Mouse (Mus musculus) lung, embryonic 15.5 days (tissue): ENCODE results near the gene Car12. TPM values are rescaled to one million over a fixed set of nuclear protein-coding genes. Genes with fewer than 3 reads are reported as not detected.

ENCODE experiments used
- ATAC-seq: fragments of 200-750 bp; cut with Nextera tagmentation; 2 replicates; pipeline ENCODE4 v1.8.0; 2017; ENCODE audit warnings: moderate number of reproducible peaks, borderline replicate concordance; ENCODE audit not compliant: low FRiP score, low TSS enrichment; ENCODE audit errors: extremely low read depth
- H3K27ac ChIP-seq: fragments of 300-500 bp; sonication (generic); 2 replicates; pipeline ENCODE4 v1.5.1; 2015; ENCODE audit warnings: moderate library complexity, mild to moderate bottlenecking, inconsistent platforms
- H3K27me3 ChIP-seq: fragments of 300-500 bp; sonication (generic); 2 replicates; pipeline ENCODE4 v1.6.1; 2015; ENCODE audit warnings: inconsistent platforms
- H3K36me3 ChIP-seq: fragments of 300-500 bp; sonication (generic); 2 replicates; pipeline ENCODE4 v1.6.1; 2015; ENCODE audit warnings: inconsistent platforms
- H3K4me1 ChIP-seq: fragments of 300-500 bp; sonication (generic); 2 replicates; pipeline ENCODE4 v1.6.1; 2015; ENCODE audit warnings: inconsistent platforms
- H3K4me2 ChIP-seq: fragments of 300-500 bp; sonication (generic); 2 replicates; pipeline ENCODE4 v1.6.1; 2015; ENCODE audit warnings: inconsistent platforms, mild to moderate bottlenecking, moderate library complexity
- H3K4me3 ChIP-seq: fragments of 300-500 bp; sonication (generic); 2 replicates; pipeline ENCODE4 v1.5.1; 2015; ENCODE audit warnings: mild to moderate bottlenecking, inconsistent platforms
- H3K9ac ChIP-seq: fragments of 300-500 bp; sonication (generic); 2 replicates; pipeline ENCODE4 v1.6.1; 2015; ENCODE audit warnings: inconsistent platforms
- H3K9me3 ChIP-seq: fragments of 300-500 bp; sonication (generic); 2 replicates; pipeline ENCODE4 v1.6.1; 2016; ENCODE audit warnings: inconsistent platforms
- WGBS: fragments of 180-500 bp; shearing (Covaris S2); methylation state at CpG from one replicate; pipeline ENCODE4 v1.1.7; 2015; 5-methylcytosine and 5-hydroxymethylcytosine counted together
- polyA plus RNA-seq: library from polyadenylated mRNA; unstranded; fragments of >200 nt; fragmentation: Nextera tagmentation; extraction: Ambion mirVana; gene quantifications from 2 replicates; pipeline ENCODE4 v1.2.1, GENCODE M21; 2015

The Car12 gene
- polyA plus RNA-seq, 1 experiment from 2014 or later = 2.7 TPM

- Histone ChIP-seq H3K4me2 (no peak overlapping the region), H3K36me3 (no peaks in the 10 kb centered on the region), H3K4me3 (no peak overlapping the region), H3K4me1 (no peaks in the 10 kb centered on the region), H3K9me3 (no peaks in the 10 kb centered on the region), H3K27me3 (no peaks in the 10 kb centered on the region), H3K9ac (no peak overlapping the region), H3K27ac (no peak overlapping the region)
- WGBS = 61% methylated on average over 2 of the region's 2 CpGs
- ATAC-seq = no peak
Observed at GRCm38 (mm10) chr9:66687713-66688112, 25.8 kb upstream of the Car12 start.

GRCm38 (mm10) chr9:66691683-66692305 lies 21.7 kb upstream of the Car12 start:
- Histone ChIP-seq H3K4me1 (no peaks in the 10 kb centered on the region), H3K27me3 (no peaks in the 10 kb centered on the region), H3K4me3 (no peak overlapping the region), H3K9me3 (no peaks in the 10 kb centered on the region), H3K9ac (no peak overlapping the region), H3K36me3 (no peaks in the 10 kb centered on the region), H3K4me2 (no peak overlapping the region), H3K27ac (no peak overlapping the region)
- 75% methylated on average over 4 of the region's 4 CpGs for WGBS
- ATAC-seq = peak; percentile 8; the same call in 1 of the 2 replicates

GRCm38 (mm10) chr9:66697355-66698140 lies 15.9 kb upstream of the Car12 start:
- no peaks in the 10 kb centered on the region for H3K9me3 ChIP-seq

GRCm38 (mm10) chr9:66699748-66700147 lies 13.7 kb upstream of the Car12 start:
- Histone ChIP-seq H3K4me2 (no peak overlapping the region), H3K36me3 (no peaks in the 10 kb centered on the region), H3K9me3 (no peaks in the 10 kb centered on the region), H3K4me3 (no peak overlapping the region), H3K27ac (no peak overlapping the region), H3K4me1 (no peaks in the 10 kb centered on the region), H3K27me3 (no peaks in the 10 kb centered on the region), H3K9ac (no peak overlapping the region)
- 84% methylated on average over 4 of the region's 4 CpGs for WGBS
- no peak for ATAC-seq

More at GRCm38 (mm10) chr9:66697355-66698140, 15.9 kb upstream of the Car12 start:
- no peaks in the 10 kb centered on the region for H3K27me3 ChIP-seq
- H3K36me3 ChIP-seq = no peaks in the 10 kb centered on the region
- no peak for ATAC-seq
- H3K4me2 ChIP-seq = no peak overlapping the region
- no peaks in the 10 kb centered on the region for H3K4me1 ChIP-seq
- no peak overlapping the region for H3K4me3 ChIP-seq
- H3K9ac ChIP-seq = no peak overlapping the region
- WGBS = 68% methylated on average over 7 of the region's 7 CpGs
- no peak overlapping the region for H3K27ac ChIP-seq

GRCm38 (mm10) chr9:66703002-66703401 lies 10.5 kb upstream of the Car12 start:
- H3K4me1 ChIP-seq = 0 out of 2 replicates have a peak, but pooled peaks cover 2% of the 10 kb centered on the region
- no peaks in the 10 kb centered on the region for H3K36me3 ChIP-seq
- no peak overlapping the region for H3K4me2 ChIP-seq
- no peaks in the 10 kb centered on the region for H3K9me3 ChIP-seq
- no peak overlapping the region for H3K9ac ChIP-seq
- H3K4me3 ChIP-seq = no peak overlapping the region
- no peaks in the 10 kb centered on the region for H3K27me3 ChIP-seq
- 73% methylated on average over 4 of the region's 4 CpGs for WGBS
- H3K27ac ChIP-seq = no peak overlapping the region
- no peak for ATAC-seq

GRCm38 (mm10) chr9:66705354-66705753 lies 8.1 kb upstream of the Car12 start:
- Histone ChIP-seq H3K4me2 (no peak overlapping the region), H3K36me3 (no peaks in the 10 kb centered on the region), H3K4me1 (0 out of 2 replicates have a peak, but pooled peaks cover 10% of the 10 kb centered on the region), H3K4me3 (no peak overlapping the region), H3K27me3 (no peaks in the 10 kb centered on the region), H3K9me3 (no peaks in the 10 kb centered on the region), H3K27ac (no peak overlapping the region), H3K9ac (no peak overlapping the region)
- no peak for ATAC-seq

- ATAC-seq = no peak
- WGBS = 40% methylated on average over 2 of the region's 2 CpGs
- Histone ChIP-seq H3K36me3 (no peaks in the 10 kb centered on the region), H3K9me3 (no peaks in the 10 kb centered on the region), H3K4me1 (0 out of 2 replicates have a peak, but pooled peaks cover 10% of the 10 kb centered on the region), H3K4me2 (no peak overlapping the region), H3K4me3 (no peak overlapping the region), H3K27ac (no peak overlapping the region), H3K27me3 (no peaks in the 10 kb centered on the region), H3K9ac (no peak overlapping the region)
Observed at GRCm38 (mm10) chr9:66705766-66706165, 7.7 kb upstream of the Car12 start.

GRCm38 (mm10) chr9:66708054-66708772 lies 5.3 kb upstream of the Car12 start:
- Histone ChIP-seq H3K4me1 (0 out of 2 replicates have a peak, but pooled peaks cover 10% of the 10 kb centered on the region), H3K9ac (no peak overlapping the region), H3K4me3 (no peak overlapping the region), H3K27me3 (peaks cover 9% of the 10 kb centered on the region; the same call in 1 of the 2 replicates), H3K4me2 (no peak overlapping the region), H3K36me3 (no peaks in the 10 kb centered on the region), H3K27ac (no peak overlapping the region), H3K9me3 (no peaks in the 10 kb centered on the region)
- ATAC-seq = no peak
- WGBS = 49% methylated on average over 11 of the region's 11 CpGs

GRCm38 (mm10) chr9:66708816-66709555 lies 4.5 kb upstream of the Car12 start:
- H3K27me3 ChIP-seq = peaks cover 9% of the 10 kb centered on the region; the same call in 1 of the 2 replicates
- no peaks in the 10 kb centered on the region for H3K36me3 ChIP-seq
- no peak overlapping the region for H3K4me2 ChIP-seq
- WGBS = 39% methylated on average over 12 of the region's 12 CpGs
- no peak overlapping the region for H3K9ac ChIP-seq
- H3K27ac ChIP-seq = no peak overlapping the region
- no peaks in the 10 kb centered on the region for H3K9me3 ChIP-seq
- no peak for ATAC-seq
- no peak overlapping the region for H3K4me3 ChIP-seq
- peaks cover 16% of the 10 kb centered on the region for H3K4me1 ChIP-seq

- Histone ChIP-seq H3K4me2 (no peak overlapping the region), H3K4me1 (peaks cover 21% of the 10 kb centered on the region), H3K27ac (no peak overlapping the region), H3K4me3 (no peak overlapping the region), H3K36me3 (no peaks in the 10 kb centered on the region), H3K9me3 (no peaks in the 10 kb centered on the region), H3K27me3 (peaks cover 16% of the 10 kb centered on the region; the same call in 1 of the 2 replicates), H3K9ac (no peak overlapping the region)
- no peak for ATAC-seq
- 58% methylated on average over 6 of the region's 6 CpGs for WGBS
Observed at GRCm38 (mm10) chr9:66710626-66711025, 2.9 kb upstream of the Car12 start.

GRCm38 (mm10) chr9:66714022-66714515 lies 583 bp downstream of the Car12 start:
- peaks cover 16% of the 10 kb centered on the region; the same call in 1 of the 2 replicates for H3K27me3 ChIP-seq
- H3K4me2 ChIP-seq = peak overlapping the region; percentile 67
- H3K4me1 ChIP-seq = peaks cover 11% of the 10 kb centered on the region
- peak overlapping the region; percentile 32 for H3K4me3 ChIP-seq
- ATAC-seq = no peak
- no peak overlapping the region for H3K27ac ChIP-seq
- H3K36me3 ChIP-seq = no peaks in the 10 kb centered on the region
- H3K9ac ChIP-seq = no peak overlapping the region
- WGBS = 15% methylated on average over 12 of the region's 12 CpGs
- H3K9me3 ChIP-seq = no peaks in the 10 kb centered on the region
